Mouse (Mus musculus) frontal cortex, adult 2 months (tissue): ENCODE measurements around the gene Treml2. TPM values are rescaled to one million over a fixed set of nuclear protein-coding genes. Genes with fewer than 3 reads are reported as not detected.

Source experiments
- DNase-seq, 2 experiments: peaks; one replicate each; pipeline ENCODE4 v3.0.0; 2022; ENCODE audit warnings: low spot score in 1 of 2; ENCODE audit errors: extremely low spot score in 1 of 2
- polyA plus RNA-seq: library from polyadenylated mRNA; depleted of rRNA; stranded (reverse); fragments of >200 nt; gene quantifications from 2 replicates; pipeline ENCODE4 v1.2.3, GENCODE M21; 2012; rRNA removed

Treml2 gene
- polyA plus RNA-seq, result 0.29 and 0.32 TPM in 2 replicates

DNA sequence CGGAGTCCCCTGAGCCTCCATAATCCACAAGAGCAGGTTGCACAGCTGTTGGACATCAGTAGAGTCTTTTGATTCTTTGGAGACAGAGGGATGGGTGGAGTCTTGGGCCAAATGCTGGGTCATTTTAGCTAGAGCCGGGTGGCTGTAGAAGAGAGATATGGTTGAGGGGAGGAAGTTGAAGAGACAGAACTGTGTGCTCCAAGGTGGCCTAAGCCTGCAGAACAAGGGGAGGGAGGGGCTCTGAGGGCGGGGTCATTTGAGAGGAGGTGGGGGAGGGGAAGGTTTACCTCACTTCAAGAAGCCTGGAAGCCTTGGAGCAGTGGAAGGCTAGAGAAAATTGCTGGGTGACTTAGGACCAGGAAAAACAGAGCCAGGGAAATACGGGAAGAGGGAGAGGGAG, at the start of gene Treml2:
Treml2 (plus strand) TSS at position 296 of the 400 bp plus-strand sequence.
- DNase-seq, result no peak

DNA sequence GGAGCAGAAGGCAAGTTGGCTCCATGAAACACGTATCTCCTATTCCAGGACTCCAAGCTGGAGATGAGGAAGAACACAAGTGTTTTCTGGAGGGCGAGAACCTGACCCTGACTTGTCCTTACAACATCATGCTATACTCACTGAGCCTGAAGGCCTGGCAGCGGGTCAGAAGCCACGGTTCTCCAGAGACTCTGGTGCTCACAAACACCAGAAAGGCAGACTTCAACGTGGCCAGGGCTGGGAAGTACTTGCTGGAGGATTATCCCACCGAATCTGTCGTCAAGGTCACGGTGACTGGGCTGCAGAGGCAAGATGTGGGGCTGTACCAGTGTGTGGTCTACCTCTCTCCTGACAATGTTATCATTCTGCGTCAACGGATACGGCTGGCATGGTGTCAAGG, 49.8 kb upstream of the Treml2 start:
- DNase-seq, result no peak

- DNase-seq, result no peak
Measured at GRCm38 (mm10) chr17:48250631-48251030, 48.7 kb upstream of the Treml2 start.

GRCm38 (mm10) chr17:48256575-48256974, 42.7 kb upstream of the Treml2 start:
- no peak for DNase-seq

GRCm38 (mm10) chr17:48261868-48262267, 37.4 kb upstream of the Treml2 start:
- no peak for DNase-seq

DNA sequence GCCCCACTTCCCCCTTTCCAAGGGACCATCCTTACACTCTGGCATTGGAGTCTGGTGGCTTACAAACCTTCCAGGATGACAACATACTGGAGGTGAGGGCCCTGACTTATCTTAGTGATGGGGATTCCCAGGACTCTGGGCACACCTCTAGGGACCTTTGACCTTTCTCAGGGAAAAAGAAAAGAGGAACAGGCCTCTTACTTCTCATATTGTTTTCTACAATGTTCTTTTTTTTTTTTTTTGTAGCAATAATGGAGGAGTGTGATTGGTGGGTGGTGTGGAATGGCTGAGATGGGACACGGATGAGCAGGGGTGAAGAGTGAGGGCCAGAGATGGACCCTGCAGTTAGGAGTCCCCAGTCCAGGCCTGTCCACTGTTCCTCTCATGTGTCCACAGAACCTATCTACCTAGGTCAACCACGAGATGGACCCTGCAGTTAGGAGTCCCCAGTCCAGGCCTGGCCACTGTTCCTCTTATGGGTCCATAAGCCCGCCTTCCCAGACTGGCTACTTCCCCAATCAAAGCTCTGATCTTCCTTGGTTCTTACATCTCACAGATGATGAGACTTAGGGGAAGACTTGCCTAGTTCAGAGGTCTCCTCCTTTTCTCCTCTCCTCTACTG, 35.4 kb upstream of the Treml2 start, which contains the start of gene Treml4:
Treml4 (plus strand) TSS at position 555 of the 622 bp plus-strand sequence.
- no peak for DNase-seq

DNA sequence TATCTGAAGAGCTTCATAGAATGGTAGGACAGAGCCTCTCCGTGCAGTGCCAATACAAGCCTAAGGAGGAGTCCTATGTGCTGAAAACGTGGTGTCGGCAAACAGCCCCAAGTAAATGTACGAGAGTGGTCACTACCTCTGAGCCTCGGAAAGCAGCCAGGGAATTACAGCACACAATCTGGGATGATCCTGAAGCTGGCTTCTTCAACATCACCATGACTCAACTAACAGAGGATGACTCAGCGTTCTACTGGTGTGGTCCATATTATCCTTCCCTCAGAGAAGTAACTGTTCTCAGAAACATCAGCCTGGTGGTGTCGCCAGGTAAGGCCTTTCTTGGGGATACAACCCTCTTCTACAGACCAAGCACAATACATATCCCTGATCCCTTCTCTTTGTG, 34.6 kb upstream of the Treml2 start:
- no peak for DNase-seq

DNA sequence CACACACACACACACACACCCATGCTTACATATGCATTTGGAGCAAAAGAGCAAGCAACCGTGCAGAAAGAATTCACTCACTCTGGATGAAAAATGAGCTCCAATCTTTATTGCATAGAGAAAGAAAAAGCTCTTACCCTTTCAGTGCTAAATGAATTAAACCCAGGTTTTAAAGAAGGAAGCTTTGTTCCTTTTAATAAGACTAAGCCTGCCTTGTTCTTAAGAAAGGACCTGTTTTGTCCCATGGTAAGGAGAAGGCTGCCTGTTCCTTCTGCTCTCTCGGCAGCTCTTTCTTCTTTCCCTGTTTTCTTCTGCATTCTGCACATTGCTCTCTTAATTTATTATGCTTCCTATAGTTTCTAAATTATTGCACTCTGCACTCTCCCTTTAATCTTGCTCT, 33.2 kb upstream of the Treml2 start:
- no peak for DNase-seq

- DNase-seq, result no peak
Measured at GRCm38 (mm10) chr17:48266610-48267304, 32.5 kb upstream of the Treml2 start.

DNA sequence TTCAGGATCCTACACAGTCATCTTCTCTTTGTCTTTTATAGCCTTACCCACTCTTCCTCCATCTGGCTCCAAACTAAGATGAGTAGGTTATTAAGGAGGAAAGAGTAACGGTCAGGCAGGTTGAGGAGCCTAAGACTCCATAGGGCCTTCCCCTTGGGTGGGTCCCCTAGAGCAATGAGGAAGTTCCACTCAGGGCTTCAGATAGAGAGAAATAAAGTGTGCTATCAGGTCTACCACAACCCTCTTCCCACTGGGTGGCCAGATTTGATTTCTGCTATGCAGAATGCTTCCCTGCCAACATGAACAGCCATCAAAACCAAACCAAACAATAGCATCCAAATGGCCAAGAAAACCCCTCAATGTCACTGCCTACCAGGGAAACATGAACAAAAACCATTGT, 31.7 kb upstream of the Treml2 start:
- no peak for DNase-seq

DNA sequence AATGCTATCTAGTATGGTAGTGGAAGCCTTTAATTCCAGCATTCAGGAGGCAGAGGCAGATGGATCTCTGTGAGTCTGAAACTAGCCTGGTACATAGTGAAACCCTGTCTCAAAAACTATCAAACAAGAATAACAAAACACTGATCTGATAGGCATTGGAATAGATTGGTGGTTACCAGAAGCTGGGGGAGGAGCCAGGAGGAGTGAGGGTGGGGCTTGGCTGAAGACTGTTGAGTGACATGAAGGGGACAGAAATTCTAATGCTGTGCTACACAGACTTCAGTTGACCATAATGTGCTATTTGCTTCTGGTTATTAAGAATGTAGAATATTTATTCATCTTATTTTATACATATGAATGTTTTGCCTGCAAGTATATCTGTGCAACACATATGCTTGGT, 31.0 kb upstream of the Treml2 start:
- DNase-seq, result no peak

- no peak for DNase-seq
Measured at GRCm38 (mm10) chr17:48269833-48270232, 29.5 kb upstream of the Treml2 start.

DNA sequence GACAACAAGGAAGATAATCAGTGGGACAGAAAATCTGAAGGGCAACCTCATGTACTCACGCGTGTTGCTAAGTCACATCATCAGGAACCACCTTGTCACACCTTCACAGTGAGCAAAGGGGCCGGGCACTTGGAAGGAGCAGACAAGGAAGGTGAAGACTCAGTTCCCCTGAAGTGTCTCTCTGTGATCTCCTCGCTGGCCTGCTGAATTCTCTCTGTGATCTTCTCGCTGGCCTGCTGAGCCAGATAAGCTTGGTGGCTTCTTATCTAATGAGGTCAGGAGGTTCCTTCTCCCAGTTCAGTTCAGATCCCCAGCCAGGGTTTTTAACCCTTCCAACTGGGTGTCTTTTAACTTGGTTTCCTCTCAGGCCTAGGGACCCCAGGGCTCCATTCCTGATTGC, 27.1 kb upstream of the Treml2 start:
- DNase-seq, result no peak

- DNase-seq, result no peak
Measured at GRCm38 (mm10) chr17:48272598-48272997, 26.7 kb upstream of the Treml2 start.

DNA sequence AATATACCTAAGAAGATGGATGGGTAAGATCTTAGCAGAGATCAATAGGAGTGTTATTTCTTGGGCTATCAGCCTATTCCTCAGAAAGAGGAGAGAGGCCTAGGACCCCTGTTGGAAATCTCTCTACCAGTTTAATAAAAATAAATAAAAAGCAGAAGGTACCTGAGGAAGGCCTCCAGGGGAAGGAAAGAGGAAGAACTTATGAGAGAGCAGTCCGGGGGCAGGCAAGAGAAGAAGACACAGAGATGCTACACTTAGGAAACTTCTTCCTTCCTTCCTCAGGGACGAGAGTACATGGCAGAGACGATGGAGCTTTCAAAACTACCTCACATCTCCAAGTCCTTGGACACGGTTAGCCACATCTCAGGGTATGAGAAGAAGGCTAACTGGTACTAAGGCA, 25.2 kb upstream of the Treml2 start:
- DNase-seq, result no peak

DNA sequence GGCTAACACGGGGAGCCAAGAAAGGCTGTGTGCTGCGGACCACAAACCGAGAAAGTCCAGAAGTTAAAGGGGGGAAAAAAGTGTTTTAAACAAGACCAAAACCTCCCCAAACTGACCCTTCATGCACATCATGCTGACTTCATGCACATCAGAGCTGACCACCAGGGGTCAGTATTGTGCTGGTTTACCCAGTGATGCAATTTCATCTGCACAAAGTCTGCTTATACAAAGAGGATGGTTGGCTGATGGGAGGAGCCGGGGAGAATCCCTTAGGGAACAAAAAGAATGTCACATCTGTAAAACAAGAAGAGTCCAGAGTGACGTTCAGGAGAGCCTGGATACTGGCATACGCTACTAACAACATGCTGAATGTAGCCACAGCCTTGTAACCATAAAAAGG, 24.4 kb upstream of the Treml2 start:
- DNase-seq, result peak; percentile 62 to 92

DNA sequence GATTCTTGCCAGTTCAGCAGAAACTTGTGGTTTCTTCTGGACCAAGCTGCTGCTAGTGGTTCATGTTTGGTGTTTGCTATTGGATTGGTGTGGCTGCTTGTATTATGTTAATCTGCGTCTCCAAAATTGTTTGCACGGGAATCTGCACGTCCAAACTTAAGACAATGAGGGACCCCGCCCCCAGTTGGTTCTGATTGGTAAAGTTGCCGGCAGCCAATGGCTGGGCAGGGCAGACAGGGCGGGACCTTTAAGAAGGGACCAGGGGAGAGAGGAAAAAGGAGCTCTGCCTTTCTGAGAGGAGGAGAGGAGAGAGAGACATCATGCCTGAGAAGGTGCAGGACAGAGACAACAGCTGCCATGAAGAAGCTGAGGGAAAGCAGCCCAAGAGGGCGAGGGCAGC, 23.6 kb upstream of the Treml2 start:
- DNase-seq, result no peak

DNA sequence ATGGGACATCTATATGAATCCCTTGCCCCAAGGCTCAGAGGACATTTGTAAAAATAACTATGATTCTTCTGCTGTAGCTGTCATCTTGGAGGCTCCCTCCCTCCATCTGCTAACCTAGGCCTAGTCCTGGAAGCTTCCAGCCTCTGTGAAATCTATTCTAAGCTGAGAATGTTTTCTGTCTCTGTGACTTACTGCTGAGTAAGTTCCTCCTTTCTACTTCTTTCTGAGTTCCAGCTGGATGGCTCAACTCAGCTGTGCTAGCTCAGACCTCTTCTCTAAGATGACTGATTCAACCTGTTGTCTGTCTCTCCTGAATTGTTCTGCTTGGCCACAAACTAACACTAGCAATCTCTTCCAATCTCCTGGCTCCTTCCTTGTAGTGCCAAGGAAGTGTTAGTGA, 20.9 kb upstream of the Treml2 start:
- peak in 1 of 2 experiments; percentile 22 for DNase-seq

DNA sequence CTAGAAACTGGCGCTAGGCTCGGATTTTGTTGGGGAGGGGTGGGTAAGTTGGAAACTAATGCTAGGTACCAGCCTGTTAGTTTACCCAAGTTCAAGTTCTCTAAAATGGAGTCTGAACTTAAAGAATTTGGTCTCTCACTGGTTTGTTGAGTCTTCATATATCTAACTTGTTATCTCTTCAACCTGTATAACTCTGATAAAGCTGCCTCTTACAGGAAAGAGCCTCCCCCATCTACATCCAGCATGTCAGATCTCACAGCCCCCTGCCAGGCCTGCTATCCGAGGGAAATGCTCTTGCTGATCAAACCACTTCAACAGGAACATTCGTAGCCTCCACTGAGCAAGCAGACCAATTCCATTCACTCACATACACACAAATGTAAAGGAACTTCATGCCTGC, 20.3 kb upstream of the Treml2 start:
- no peak for DNase-seq

DNA sequence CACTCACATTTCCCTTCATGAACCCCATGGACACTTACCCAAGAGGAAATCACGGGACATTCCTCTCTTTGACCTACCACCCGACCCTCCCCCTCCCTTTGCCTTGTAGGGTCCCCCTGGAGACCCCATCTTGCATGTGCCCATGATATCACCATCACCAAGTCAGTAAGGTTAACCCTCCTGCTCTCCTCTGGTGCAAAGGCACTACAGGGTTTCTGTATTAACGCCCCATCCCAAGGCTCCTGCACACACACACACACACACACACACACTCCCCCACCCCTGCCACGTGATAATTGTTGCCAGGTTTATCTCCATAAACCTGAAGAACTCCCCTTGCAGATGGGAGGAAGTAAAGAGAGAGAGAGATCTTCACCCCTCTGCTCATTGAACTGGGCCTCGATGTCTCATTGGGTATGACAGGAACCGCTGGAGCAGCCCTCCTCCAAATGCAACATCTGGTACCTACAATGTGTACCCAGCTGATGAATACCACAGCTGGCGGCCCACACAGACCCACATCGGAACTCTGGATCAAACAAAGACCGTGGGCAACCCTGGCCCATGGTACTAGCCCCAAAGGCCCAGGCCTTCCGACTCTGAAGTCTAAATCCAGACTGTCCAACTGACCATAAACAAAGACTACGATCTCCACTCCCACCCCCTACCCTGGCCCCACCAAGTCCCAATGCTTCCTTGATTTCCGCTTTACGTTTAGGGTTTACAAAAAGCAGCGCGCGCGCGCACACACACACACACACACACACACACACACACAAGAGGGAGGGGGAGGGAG, 18.2 kb upstream of the Treml2 start:
- no peak for DNase-seq

- no peak for DNase-seq
Measured at GRCm38 (mm10) chr17:48281739-48282085, 17.6 kb upstream of the Treml2 start.

GRCm38 (mm10) chr17:48286765-48287164, 12.5 kb upstream of the Treml2 start:
- no peak for DNase-seq
